Mouse (Mus musculus): ENCODE measurements around the gene Actb. TPM values are rescaled to one million over a fixed set of nuclear protein-coding genes. Genes with fewer than 3 reads are reported as not detected.

Gene Actb
- polyA plus RNA-seq, 1 experiment from 2014 or later = 16,656 TPM

GRCm38 (mm10) chr5:142871765-142872164 lies 34.8 kb downstream of the Actb start:
- Histone ChIP-seq H3K9me3 (ENCODE audit: control insufficient read depth, low read length) (no peaks in the 10 kb centered on the region), H3K9ac (ENCODE audit: low read depth, low read length) (no peak overlapping the region), H3K27ac (ENCODE audit: low read depth, low read length) (no peak overlapping the region), H3K27me3 (ENCODE audit: control insufficient read depth, insufficient read depth, low read length) (no peaks in the 10 kb centered on the region), H3K4me2 (replicated peaks; ENCODE audit: low read depth, low read length) (no peak overlapping the region), H3K4me3 (ENCODE audit: low read depth, low read length) (no peak overlapping the region), H3K4me1 (replicated peaks; ENCODE audit: control insufficient read depth, insufficient read depth, low read length) (no peaks in the 10 kb centered on the region), H3K36me3 (ENCODE audit: control insufficient read depth, insufficient read depth, low read length) (no peaks in the 10 kb centered on the region)
- DNase-seq (ENCODE audit: low spot score) (no peak), ATAC-seq (ENCODE audit: low FRiP score) (no peak)
- WGBS = 75% methylated on average over 12 of the region's 12 CpGs

- WGBS = 79% methylated on average over 13 of the region's 13 CpGs
Measured at GRCm38 (mm10) chr5:142869463-142869862, 37.1 kb downstream of the Actb start.

GRCm38 (mm10) chr5:142857763-142858229 lies 48.8 kb downstream of the Actb start:
- no peaks in the 10 kb centered on the region for H3K36me3 ChIP-seq (ENCODE audit: control insufficient read depth, insufficient read depth, low read length)
- ATAC-seq (ENCODE audit: low FRiP score) (no peak), DNase-seq (ENCODE audit: low spot score) (no peak)
- H3K27ac ChIP-seq (ENCODE audit: low read depth, low read length) = no peak overlapping the region
- 57% methylated on average over 16 of the region's 16 CpGs for WGBS
- no peak overlapping the region for H3K9ac ChIP-seq (ENCODE audit: low read depth, low read length)
- no peaks in the 10 kb centered on the region for H3K27me3 ChIP-seq (ENCODE audit: control insufficient read depth, insufficient read depth, low read length)
- H3K4me3 ChIP-seq (ENCODE audit: low read depth, low read length) = no peak overlapping the region
- H3K9me3 ChIP-seq (ENCODE audit: control insufficient read depth, low read length) = no peaks in the 10 kb centered on the region
- no peaks in the 10 kb centered on the region for H3K4me1 ChIP-seq (replicated peaks; ENCODE audit: control insufficient read depth, insufficient read depth, low read length)
- H3K4me2 ChIP-seq (replicated peaks; ENCODE audit: low read depth, low read length) = no peak overlapping the region

More at GRCm38 (mm10) chr5:142869463-142869862, 37.1 kb downstream of the Actb start:
- Histone ChIP-seq H3K4me3 (ENCODE audit: low read depth, low read length) (no peak overlapping the region), H3K4me2 (replicated peaks; ENCODE audit: low read depth, low read length) (no peak overlapping the region), H3K36me3 (ENCODE audit: control insufficient read depth, insufficient read depth, low read length) (no peaks in the 10 kb centered on the region), H3K9me3 (ENCODE audit: control insufficient read depth, low read length) (no peaks in the 10 kb centered on the region), H3K9ac (ENCODE audit: low read depth, low read length) (no peak overlapping the region), H3K4me1 (replicated peaks; ENCODE audit: control insufficient read depth, insufficient read depth, low read length) (no peaks in the 10 kb centered on the region), H3K27me3 (ENCODE audit: control insufficient read depth, insufficient read depth, low read length) (no peaks in the 10 kb centered on the region), H3K27ac (ENCODE audit: low read depth, low read length) (no peak overlapping the region)
- ATAC-seq (ENCODE audit: low FRiP score) = peak; percentile 43; the same call in 1 of the 2 replicates
- DNase-seq (ENCODE audit: low spot score) = peak; percentile 30

GRCm38 (mm10) chr5:142856408-142856807 lies 50.1 kb downstream of the Actb start:
- Histone ChIP-seq H3K36me3 (ENCODE audit: control insufficient read depth, insufficient read depth, low read length) (no peaks in the 10 kb centered on the region), H3K4me2 (replicated peaks; ENCODE audit: low read depth, low read length) (no peak overlapping the region), H3K4me1 (replicated peaks; ENCODE audit: control insufficient read depth, insufficient read depth, low read length) (no peaks in the 10 kb centered on the region), H3K9ac (ENCODE audit: low read depth, low read length) (no peak overlapping the region), H3K4me3 (ENCODE audit: low read depth, low read length) (no peak overlapping the region), H3K27ac (ENCODE audit: low read depth, low read length) (no peak overlapping the region), H3K27me3 (ENCODE audit: control insufficient read depth, insufficient read depth, low read length) (no peaks in the 10 kb centered on the region), H3K9me3 (ENCODE audit: control insufficient read depth, low read length) (no peaks in the 10 kb centered on the region)
- DNase-seq (ENCODE audit: low spot score) (no peak), ATAC-seq (ENCODE audit: low FRiP score) (no peak)
- 76% methylated on average over 4 of the region's 4 CpGs for WGBS

GRCm38 (mm10) chr5:142854877-142855276 lies 51.7 kb downstream of the Actb start:
- Histone ChIP-seq H3K9ac (ENCODE audit: low read depth, low read length) (no peak overlapping the region), H3K36me3 (ENCODE audit: control insufficient read depth, insufficient read depth, low read length) (no peaks in the 10 kb centered on the region), H3K4me3 (ENCODE audit: low read depth, low read length) (no peak overlapping the region), H3K9me3 (ENCODE audit: control insufficient read depth, low read length) (no peaks in the 10 kb centered on the region), H3K27me3 (ENCODE audit: control insufficient read depth, insufficient read depth, low read length) (no peaks in the 10 kb centered on the region), H3K27ac (ENCODE audit: low read depth, low read length) (no peak overlapping the region), H3K4me1 (replicated peaks; ENCODE audit: control insufficient read depth, insufficient read depth, low read length) (no peaks in the 10 kb centered on the region), H3K4me2 (replicated peaks; ENCODE audit: low read depth, low read length) (no peak overlapping the region)
- no peak for ATAC-seq (ENCODE audit: low FRiP score)
- peak; percentile 72 for DNase-seq (ENCODE audit: low spot score)
- 81% methylated on average over 10 of the region's 10 CpGs for WGBS

GRCm38 (mm10) chr5:142853585-142853984 lies 53.0 kb downstream of the Actb start:
- Histone ChIP-seq H3K9me3 (ENCODE audit: control insufficient read depth, low read length) (no peaks in the 10 kb centered on the region), H3K27ac (ENCODE audit: low read depth, low read length) (no peak overlapping the region), H3K27me3 (ENCODE audit: control insufficient read depth, insufficient read depth, low read length) (no peaks in the 10 kb centered on the region), H3K9ac (ENCODE audit: low read depth, low read length) (no peak overlapping the region), H3K4me2 (replicated peaks; ENCODE audit: low read depth, low read length) (no peak overlapping the region), H3K4me3 (ENCODE audit: low read depth, low read length) (no peak overlapping the region), H3K36me3 (ENCODE audit: control insufficient read depth, insufficient read depth, low read length) (no peaks in the 10 kb centered on the region), H3K4me1 (replicated peaks; ENCODE audit: control insufficient read depth, insufficient read depth, low read length) (no peaks in the 10 kb centered on the region)
- WGBS = 77% methylated on average over 6 of the region's 6 CpGs
- ATAC-seq (ENCODE audit: low FRiP score) (no peak), DNase-seq (ENCODE audit: low spot score) (no peak)

Other genes with a start within 250 kb of the Actb start
- 24.1 and 24.7 TPM in 2 replicates for gene Slc29a4, start 214.2 kb downstream of the Actb start, polyA plus RNA-seq (2014; fragmentation: Nextera tagmentation; extraction: Ambion mirVana)
- 30.7 and 44.0 TPM in 2 replicates for gene Tnrc18, start 89.1 kb downstream of the Actb start, polyA plus RNA-seq (2014; fragmentation: Nextera tagmentation; extraction: Ambion mirVana)
- 12.1 and 14.5 TPM in 2 replicates for gene Fbxl18, start 11.3 kb downstream of the Actb start, polyA plus RNA-seq (2014; fragmentation: Nextera tagmentation; extraction: Ambion mirVana)
- gene Fscn1, start 53.6 kb upstream of the Actb start, polyA plus RNA-seq (2014; fragmentation: Nextera tagmentation; extraction: Ambion mirVana) = 570 and 615 TPM in 2 replicates
- 31.1 and 49.5 TPM in 2 replicates for gene Rnf216, start 206.2 kb upstream of the Actb start, polyA plus RNA-seq (2014; fragmentation: Nextera tagmentation; extraction: Ambion mirVana)
- gene Olfr718-ps1, start 240.8 kb upstream of the Actb start, polyA plus RNA-seq (2014; fragmentation: Nextera tagmentation; extraction: Ambion mirVana) = not detected in 2 replicates